Mouse (Mus musculus): ENCODE results near the gene Gm42791.

- no peak for TF ChIP-seq CTCF (IDR thresholded peaks at IDR 0.05; ENCODE audit: low read depth)
- no peak for TF ChIP-seq EP300 (IDR thresholded peaks at IDR 0.05; ENCODE audit: low read depth)
These were observed 67.2 kb downstream of the Gm42791 start for GRCm38 (mm10) chr5:148927717-148928223.
